Comparison of ENCODE assay signal across 8 mouse cellular contexts in the genomic region with DNA sequence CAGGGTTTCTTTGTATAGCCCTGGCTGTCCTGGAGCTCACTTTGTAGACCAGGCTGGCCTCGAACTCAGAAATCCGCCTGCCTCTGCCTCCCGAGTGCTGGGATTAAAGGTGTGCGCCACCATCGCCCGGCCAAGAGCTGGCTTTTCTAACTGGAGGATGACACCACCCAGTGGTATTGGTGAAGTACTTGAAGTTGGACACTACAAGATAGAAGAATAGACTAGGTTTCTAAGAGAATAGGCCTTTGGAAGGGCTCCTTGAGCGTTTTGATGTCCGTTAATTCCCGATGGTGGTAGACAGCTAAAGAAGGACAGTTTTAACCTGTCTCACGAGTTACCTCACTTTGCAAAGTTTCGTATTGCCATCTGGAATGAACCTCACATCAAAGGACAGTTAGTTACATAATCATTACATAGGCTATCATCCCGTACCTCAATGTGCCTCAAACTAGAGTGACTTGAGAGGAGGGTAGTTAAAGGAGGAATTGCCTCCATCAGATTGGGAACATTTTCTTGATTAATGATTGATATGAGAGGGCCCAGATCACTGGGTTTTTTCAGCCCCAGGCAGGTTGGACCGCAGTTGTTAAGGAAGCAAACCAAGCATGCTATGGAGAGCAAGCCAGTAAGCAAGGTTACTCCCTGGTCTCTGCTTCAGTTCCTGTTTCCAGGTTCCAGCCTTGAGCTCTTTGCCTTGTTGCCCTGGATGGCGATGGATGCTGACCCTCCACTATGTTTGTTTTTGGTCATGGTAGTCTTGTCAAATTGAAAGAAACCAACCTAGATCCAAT. TPM values are rescaled to one million over a fixed set of nuclear protein-coding genes. Genes with fewer than 3 reads are reported as not detected.
DNase-seq lines count a peak whose midpoint lies in the region; ATAC-seq and TF ChIP-seq lines count a peak whose summit lies in the region.

No protein-coding gene starts in this region.

- H3ac ChIP-seq in C2C12 (ENCODE audit: control insufficient read depth, insufficient read length, low read depth) = no peak overlapping the region

- DNase-seq in MN1 (ENCODE audit: low spot score) = peak; percentile 65
- peak; percentile 41 for DNase-seq in embryonic facial prominence, embryonic 11.5 days (ENCODE audit: low spot score)
- no peak for DNase-seq in hindbrain, embryonic 14.5 days (ENCODE audit: low spot score)
- peak; percentile 71 for DNase-seq in liver, adult 2 months (ENCODE audit: extremely low read depth, low read depth, low spot score)
- DNase-seq in midbrain, postnatal 0 days (ENCODE audit: low spot score) = peak; percentile 28
- peak; percentile 13 to 26 for DNase-seq in thymus, postnatal 36 days
- DNase-seq in left cerebral cortex, adult 9 months (ENCODE audit: low spot score in 2 of 2) = no peak

- H3K27ac ChIP-seq in embryonic facial prominence, embryonic 11.5 days (replicated peaks; ENCODE audit: low read depth, low read length) = no peak overlapping the region
- H3K27ac ChIP-seq in hindbrain, embryonic 14.5 days = no peak overlapping the region
- H3K27ac ChIP-seq in liver, adult 2 months (replicated peaks; ENCODE audit: insufficient read depth, low read depth, low read length) = peak overlapping the region; percentile 86; the same call in 1 of the 2 replicates
- no peak overlapping the region for H3K27ac ChIP-seq in midbrain, postnatal 0 days (ENCODE audit: low read depth, low read length)

- no peaks in the 10 kb centered on the region for H3K4me1 ChIP-seq in embryonic facial prominence, embryonic 11.5 days (ENCODE audit: control insufficient read depth, insufficient read depth, low read length)
- peaks cover 10% of the 10 kb centered on the region for H3K4me1 ChIP-seq in hindbrain, embryonic 14.5 days (replicated peaks; ENCODE audit: control insufficient read depth, insufficient read depth, low read length)
- H3K4me1 ChIP-seq in liver, adult 2 months (ENCODE audit: control insufficient read depth, insufficient read depth, low read length) = peaks cover 8% of the 10 kb centered on the region; the same call in 1 of the 2 replicates
- no peaks in the 10 kb centered on the region for H3K4me1 ChIP-seq in midbrain, postnatal 0 days (ENCODE audit: insufficient read depth, low read length)

- H3K36me3 ChIP-seq in C2C12 (ENCODE audit: control insufficient read depth, insufficient read depth) = peaks cover 18% of the 10 kb centered on the region
- H3K36me3 ChIP-seq in embryonic facial prominence, embryonic 11.5 days (replicated peaks; ENCODE audit: control insufficient read depth, insufficient read depth, low read depth, low read length) = no peaks in the 10 kb centered on the region
- H3K36me3 ChIP-seq in hindbrain, embryonic 14.5 days (replicated peaks; ENCODE audit: control insufficient read depth, insufficient read depth) = no peaks in the 10 kb centered on the region
- H3K36me3 ChIP-seq in liver, adult 2 months (ENCODE audit: control insufficient read depth, insufficient read depth, low read length) = no peaks in the 10 kb centered on the region
- no peaks in the 10 kb centered on the region for H3K36me3 ChIP-seq in midbrain, postnatal 0 days (ENCODE audit: insufficient read depth, low read length)

- no peaks in the 10 kb centered on the region for H3K9me3 ChIP-seq in embryonic facial prominence, embryonic 11.5 days (replicated peaks; ENCODE audit: control insufficient read depth, low read length)
- no peaks in the 10 kb centered on the region for H3K9me3 ChIP-seq in hindbrain, embryonic 14.5 days (ENCODE audit: control insufficient read depth, low read length)
- H3K9me3 ChIP-seq in midbrain, postnatal 0 days (ENCODE audit: low read length) = no peaks in the 10 kb centered on the region

- peaks cover 53% of the 10 kb centered on the region for H3K79me3 ChIP-seq in C2C12 (ENCODE audit: low read depth)

- ATAC-seq in embryonic facial prominence, embryonic 11.5 days (replicated peaks; ENCODE audit: insufficient number of reproducible peaks, low FRiP score, low TSS enrichment, low read depth) = peak; percentile 2; the same call in 1 of the 2 replicates
- no peak for ATAC-seq in hindbrain, embryonic 14.5 days (ENCODE audit: low FRiP score)
- ATAC-seq in midbrain, postnatal 0 days (ENCODE audit: low FRiP score) = no peak; the same call in 1 of the 2 replicates

- no peak for TF ChIP-seq POLR2A in liver, adult 2 months (IDR thresholded peaks at IDR 0.05; ENCODE audit: extremely low read depth, insufficient read depth, low read length)

- 74% methylated on average over 14 of the region's 14 CpGs for WGBS in embryonic facial prominence, embryonic 11.5 days
- WGBS in hindbrain, embryonic 14.5 days = 75% methylated on average over 14 of the region's 14 CpGs
- 16% methylated on average over 14 of the region's 14 CpGs for WGBS in liver, adult 2 months
- 76% methylated on average over 14 of the region's 14 CpGs for WGBS in midbrain, postnatal 0 days

- H3K4me3 ChIP-seq in C2C12 (ENCODE audit: insufficient read depth, poor library complexity, severe bottlenecking) = peak overlapping the region; percentile 55
- H3K4me3 ChIP-seq in embryonic facial prominence, embryonic 11.5 days (ENCODE audit: low read depth, low read length) = peak overlapping the region; percentile 73
- peak overlapping the region; percentile 86 for H3K4me3 ChIP-seq in hindbrain, embryonic 14.5 days (replicated peaks; ENCODE audit: low read length)
- peak overlapping the region; percentile 83 for H3K4me3 ChIP-seq in liver, adult 2 months (ENCODE audit: insufficient read depth, low read depth, low read length)
- peak overlapping the region; percentile 75 for H3K4me3 ChIP-seq in midbrain, postnatal 0 days (ENCODE audit: low read depth, low read length)

- TF ChIP-seq CTCF in C2C12 (IDR thresholded peaks at IDR 0.05; ENCODE audit: control insufficient read depth, insufficient read depth, insufficient read length) = no peak
- TF ChIP-seq CTCF in liver, adult 2 months (IDR thresholded peaks at IDR 0.05; ENCODE audit: low read depth, low read length) = 0 out of 2 replicates have a peak, but pooled peaks have one; percentile 32
- peak; percentile 52 for TF ChIP-seq CTCF in midbrain, postnatal 0 days (IDR thresholded peaks at IDR 0.05)

- H3K4me2 ChIP-seq in embryonic facial prominence, embryonic 11.5 days (ENCODE audit: low read depth, low read length) = peak overlapping the region; percentile 42
- H3K4me2 ChIP-seq in hindbrain, embryonic 14.5 days (replicated peaks) = peak overlapping the region; percentile 69
- peak overlapping the region; percentile 75 for H3K4me2 ChIP-seq in midbrain, postnatal 0 days (ENCODE audit: low read depth, low read length, poor library complexity, severe bottlenecking)

- peaks cover 59% of the 10 kb centered on the region for H3K79me2 ChIP-seq in C2C12 (ENCODE audit: control insufficient read depth, insufficient read depth)
- H3K79me2 ChIP-seq in liver, adult 2 months (ENCODE audit: control insufficient read depth, insufficient read depth, low read length) = no peaks in the 10 kb centered on the region; the same call in 1 of the 2 replicates

- H3K27me3 ChIP-seq in C2C12 (ENCODE audit: control insufficient read depth, insufficient read depth, insufficient read length) = no peaks in the 10 kb centered on the region
- H3K27me3 ChIP-seq in embryonic facial prominence, embryonic 11.5 days (ENCODE audit: control insufficient read depth, insufficient read depth, low read length) = no peaks in the 10 kb centered on the region
- no peaks in the 10 kb centered on the region for H3K27me3 ChIP-seq in hindbrain, embryonic 14.5 days (ENCODE audit: control insufficient read depth, insufficient read depth, low read length)
- no peaks in the 10 kb centered on the region for H3K27me3 ChIP-seq in liver, adult 2 months (ENCODE audit: control insufficient read depth, insufficient read depth, low read length)
- no peaks in the 10 kb centered on the region for H3K27me3 ChIP-seq in midbrain, postnatal 0 days (ENCODE audit: insufficient read depth, low read length)

- H3K9ac ChIP-seq in embryonic facial prominence, embryonic 11.5 days (replicated peaks; ENCODE audit: low read length) = peak overlapping the region; percentile 90
- H3K9ac ChIP-seq in hindbrain, embryonic 14.5 days = peak overlapping the region; percentile 76
- H3K9ac ChIP-seq in liver, adult 2 months (ENCODE audit: low read depth, low read length) = no peak overlapping the region; the same call in 1 of the 2 replicates
- H3K9ac ChIP-seq in midbrain, postnatal 0 days (replicated peaks; ENCODE audit: low read length, poor library complexity, severe bottlenecking) = peak overlapping the region; percentile 81; the same call in 1 of the 2 replicates

TF ChIP-seq in C2C12, 6 proteins besides CTCF, POLR2A, EP300 and RAD21 (continues in another document):
- TF ChIP-seq MAX (IDR thresholded peaks at IDR 0.05) (no peak), MYOG (IDR thresholded peaks at IDR 0.05; ENCODE audit: control insufficient read depth, extremely low read depth, insufficient read length) (no peak), USF1 (IDR thresholded peaks at IDR 0.05; ENCODE audit: low read depth) (no peak)

RNA-seq across cellular contexts. Expression of a gene that starts 1.1 kb away (rescaled TPM):
- 0.70 TPM for polyA plus RNA-seq in C2C12 (2012; fragmentation: generic; extraction: Trizol)
- 9.1 and 12.3 TPM in 2 replicates for polyA plus RNA-seq in embryonic facial prominence, embryonic 11.5 days (2014; fragmentation: Nextera tagmentation; extraction: Ambion mirVana)
- 4.9 and 5.0 TPM in 2 replicates for polyA plus RNA-seq in hindbrain, embryonic 14.5 days (2014; fragmentation: Nextera tagmentation; extraction: Ambion mirVana)
- total RNA-seq in liver, adult 2 months (2014; rRNA removed) = 4.8 and 6.7 TPM in 2 replicates
- 0.77 and 0.97 TPM in 2 replicates for polyA plus RNA-seq in liver, adult 2 months (2012; rRNA removed)
- 1.9 and 4.0 TPM in 2 replicates for total RNA-seq in midbrain, postnatal 0 days (2014; rRNA removed)
- polyA plus RNA-seq in midbrain, postnatal 0 days (2015; fragmentation: Nextera tagmentation; extraction: Ambion mirVana) = 3.5 and 4.1 TPM in 2 replicates

RNA-seq across cellular contexts. Expression of a gene that starts 1.1 kb away (rescaled TPM):
- polyA plus RNA-seq in C2C12 (2012; fragmentation: generic; extraction: Trizol) = 15.9 TPM
- 99.1 and 101 TPM in 2 replicates for polyA plus RNA-seq in embryonic facial prominence, embryonic 11.5 days (2014; fragmentation: Nextera tagmentation; extraction: Ambion mirVana)
- 30.0 and 31.0 TPM in 2 replicates for polyA plus RNA-seq in hindbrain, embryonic 14.5 days (2014; fragmentation: Nextera tagmentation; extraction: Ambion mirVana)
- 40.1 and 41.1 TPM in 2 replicates for total RNA-seq in liver, adult 2 months (2014; rRNA removed)
- 13.2 and 17.5 TPM in 2 replicates for polyA plus RNA-seq in liver, adult 2 months (2012; rRNA removed)
- 17.3 and 20.3 TPM in 2 replicates for total RNA-seq in midbrain, postnatal 0 days (2014; rRNA removed)
- 13.7 TPM in 2 replicates for polyA plus RNA-seq in midbrain, postnatal 0 days (2015; fragmentation: Nextera tagmentation; extraction: Ambion mirVana)

RNA-seq across cellular contexts. Expression of a gene that starts 34.0 kb away (rescaled TPM):
- not detected for polyA plus RNA-seq in C2C12 (2012; fragmentation: generic; extraction: Trizol)
- 1.9 and 2.4 TPM in 2 replicates for polyA plus RNA-seq in embryonic facial prominence, embryonic 11.5 days (2014; fragmentation: Nextera tagmentation; extraction: Ambion mirVana)
- polyA plus RNA-seq in hindbrain, embryonic 14.5 days (2014; fragmentation: Nextera tagmentation; extraction: Ambion mirVana) = 0.13 and 0.36 TPM in 2 replicates
- total RNA-seq in liver, adult 2 months (2014; rRNA removed) = 8.3 and 13.9 TPM in 2 replicates
- polyA plus RNA-seq in liver, adult 2 months (2012; rRNA removed) = 3.6 and 4.5 TPM in 2 replicates
- not detected in 2 replicates for total RNA-seq in midbrain, postnatal 0 days (2014; rRNA removed)
- 0.11 and 0.12 TPM in 2 replicates for polyA plus RNA-seq in midbrain, postnatal 0 days (2015; fragmentation: Nextera tagmentation; extraction: Ambion mirVana)

Comparison
In these comparisons a context has a peak if more than half of its experiments do, and no peak if none do; other contexts are left out.
1. DNase-seq: peak in MN1 (single experiment), embryonic facial prominence, embryonic 11.5 days (single experiment), liver, adult 2 months (single experiment), midbrain, postnatal 0 days (single experiment) and thymus, postnatal 36 days (2 of 2); none in hindbrain, embryonic 14.5 days (single experiment) and left cerebral cortex, adult 9 months (0 of 2).
2. Peak in every context shown above with its lines, with median percentiles within 50 percentile points of each other: H3K4me3 ChIP-seq and H3K4me2 ChIP-seq.